Mouse (Mus musculus): ENCODE results near the gene Samd9l.
"Not testable (repeated sequence)": the region's sequence is repeated elsewhere in the genome, so short reads cannot be mapped to it uniquely, and the experiment has no call there.

Samd9l gene

GRCm38 (mm10) chr6:3341479-3341878 lies 57.9 kb downstream of the Samd9l start:
- no peak for DNase-seq

DNA sequence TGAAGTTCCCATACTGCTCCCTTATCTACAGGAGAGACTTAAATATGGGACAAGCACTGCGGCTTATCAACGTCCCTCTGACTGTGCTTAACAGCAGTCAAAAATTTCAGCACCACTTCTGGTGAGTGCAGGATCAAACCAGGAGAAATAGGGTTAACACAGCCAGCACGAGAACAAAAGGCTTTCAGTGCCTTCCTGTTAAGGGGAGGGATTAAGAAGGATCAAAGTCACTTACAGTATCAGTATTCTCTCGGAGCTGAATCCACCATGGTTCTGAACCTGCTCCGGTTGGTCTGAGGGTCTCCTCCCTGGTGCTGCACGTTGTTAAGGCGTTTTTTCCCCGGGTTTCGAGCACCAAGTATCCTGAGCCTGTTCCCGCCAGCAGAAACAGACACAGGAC lies 58.4 kb downstream of the Samd9l start:
- not testable (repeated sequence) for DNase-seq

DNA sequence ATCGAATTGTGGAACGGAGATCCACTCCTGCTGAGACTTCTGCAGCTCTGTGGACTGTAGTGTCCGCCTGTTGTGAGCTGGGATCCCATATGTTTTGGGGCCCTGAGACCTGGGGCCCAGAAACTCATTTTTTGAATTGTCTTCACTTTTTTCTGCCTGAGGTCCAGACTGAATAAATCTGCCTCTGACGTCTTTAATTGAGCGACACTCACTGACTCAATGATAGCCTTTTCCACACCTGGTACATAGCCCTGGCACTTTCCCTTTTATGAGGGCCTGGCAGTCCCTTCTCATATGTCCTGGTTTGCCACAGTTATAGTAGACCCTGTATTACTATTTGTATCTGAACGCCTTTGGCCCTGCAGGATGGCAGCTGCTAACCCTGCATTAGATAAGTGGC lies 60.2 kb downstream of the Samd9l start:
- DNase-seq, result not testable (repeated sequence)
